Mouse (Mus musculus) large intestine, adult 2 months (tissue): Measurements from ENCODE around the gene Slc26a6. TPM values are rescaled to one million over a fixed set of nuclear protein-coding genes. Genes with fewer than 3 reads are reported as not detected.
A peak's percentile ranks its signal among the peaks of the same experiment; 100 is the strongest.

Source experiments
- DNase-seq: peaks from one replicate; pipeline ENCODE4 v3.0.0-alpha.2; 2012; ENCODE audit warnings: low read depth, low spot score
- WGBS: fragments of 180-500 bp; shearing (Covaris S2); methylation state at CpG from one replicate; pipeline ENCODE4 v1.1.7; 2018; 5-methylcytosine and 5-hydroxymethylcytosine counted together
- polyA plus RNA-seq: library from polyadenylated mRNA; depleted of rRNA; stranded (reverse); fragments of >200 nt; gene quantifications from 2 replicates; pipeline ENCODE4 v1.2.3, GENCODE M21; 2012

Slc26a6 gene
- polyA plus RNA-seq, 1 experiment = 598 TPM

- DNase-seq = peak; percentile 68
- 2% methylated on average over 46 of the region's 46 CpGs for WGBS
Observed at GRCm38 (mm10) chr9:108832390-108833108, 20.5 kb upstream of the Slc26a6 start.

DNA sequence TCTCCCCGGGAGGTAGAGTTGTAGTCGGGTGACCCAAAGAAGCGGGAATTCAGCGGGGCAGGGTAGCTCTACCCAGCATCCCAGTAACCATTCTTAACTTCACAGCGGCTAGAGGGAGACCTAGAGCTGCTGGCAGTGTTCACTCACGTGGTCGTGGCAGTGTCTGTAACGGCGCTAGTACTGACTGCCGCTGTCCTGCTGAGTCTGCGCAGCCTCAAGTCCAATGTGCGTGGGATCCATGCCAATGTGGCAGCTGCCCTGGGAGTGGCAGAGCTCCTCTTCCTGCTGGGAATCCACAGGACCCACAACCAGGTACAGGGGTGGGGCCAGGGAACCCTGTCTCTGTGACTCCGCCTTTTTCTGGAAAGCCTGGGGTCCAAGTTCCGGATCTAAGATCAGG lies 10.1 kb upstream of the Slc26a6 start:
- peak; percentile 46 for DNase-seq

DNA sequence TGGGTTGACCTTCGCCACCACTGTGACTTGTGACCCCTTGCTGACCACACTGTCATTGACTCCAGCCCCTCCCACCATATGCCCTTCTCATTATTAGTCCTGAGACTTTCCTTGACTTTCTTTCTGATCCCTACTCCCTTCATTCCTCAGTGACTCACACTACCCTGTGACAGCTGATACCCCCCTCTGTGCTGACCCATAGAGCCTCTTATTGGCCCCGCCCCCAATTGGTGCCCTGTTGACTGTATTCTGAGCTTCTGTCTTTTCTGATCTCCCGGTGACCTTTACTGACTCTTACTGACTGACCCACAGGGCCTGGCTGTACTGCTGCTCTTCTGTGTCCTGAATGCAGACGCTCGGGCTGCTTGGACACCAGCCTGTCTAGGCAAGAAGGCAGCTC lies 7.7 kb upstream of the Slc26a6 start:
- no peak for DNase-seq
- WGBS = 91% methylated on average over 5 of the region's 5 CpGs

More for the DNA sequence above, 10.1 kb upstream of the Slc26a6 start:
- 8% methylated on average over 14 of the region's 14 CpGs for WGBS

DNA sequence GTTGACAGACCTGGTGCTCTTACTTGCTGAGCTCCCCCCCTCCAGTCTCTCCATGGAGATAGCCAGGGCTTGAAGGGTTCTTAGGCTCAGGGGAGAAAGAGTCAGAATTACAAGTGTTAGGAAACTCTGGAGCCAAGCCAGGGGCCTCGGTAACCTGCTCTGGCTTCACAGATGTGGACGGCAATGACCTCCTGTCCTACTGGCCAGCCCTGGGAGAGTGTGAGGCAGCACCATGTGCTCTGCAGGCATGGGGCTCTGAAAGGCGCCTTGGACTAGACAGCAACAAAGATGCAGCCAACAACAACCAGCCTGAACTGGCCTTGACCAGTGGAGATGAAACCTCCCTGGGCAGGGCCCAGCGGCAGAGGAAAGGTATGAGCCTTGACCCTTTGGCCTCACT lies 5.7 kb upstream of the Slc26a6 start:
- DNase-seq = no peak
- 65% methylated on average over 4 of the region's 4 CpGs for WGBS

GRCm38 (mm10) chr9:108848419-108848818 lies 4.7 kb upstream of the Slc26a6 start:
- no peak for DNase-seq
- WGBS = 59% methylated on average over 17 of the region's 17 CpGs

- peak; percentile 83 for DNase-seq
Observed at GRCm38 (mm10) chr9:108853635-108854240, 655 bp downstream of the Slc26a6 start.

DNA sequence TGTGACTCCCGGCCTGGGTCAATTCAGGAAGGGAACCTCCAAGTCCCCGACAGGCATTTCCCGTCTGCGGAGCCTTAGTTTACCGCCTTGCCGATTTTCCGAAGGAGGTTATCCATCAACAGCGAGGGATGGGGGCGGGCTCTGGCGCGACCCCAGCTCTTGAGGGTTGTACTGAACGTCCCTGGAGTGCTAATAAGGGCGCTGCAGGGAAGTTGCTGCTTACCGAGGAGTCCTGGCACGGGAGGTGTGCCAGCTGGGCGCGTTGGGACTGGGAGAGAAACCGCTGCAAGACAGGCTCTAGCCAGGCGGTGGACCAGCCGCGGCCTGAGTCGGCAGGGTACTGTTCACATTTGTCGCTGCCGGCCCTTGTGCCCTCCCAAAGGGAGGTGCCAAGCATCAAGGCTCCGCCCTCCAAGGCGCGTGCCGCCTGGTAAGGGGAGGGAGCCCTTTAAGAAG lies 1.2 kb downstream of the Slc26a6 start:
- under 1% methylated on average over 28 of the region's 28 CpGs for WGBS
- DNase-seq = peak; percentile 61

More at GRCm38 (mm10) chr9:108853635-108854240, 655 bp downstream of the Slc26a6 start:
- 2% methylated on average over 25 of the region's 25 CpGs for WGBS

DNA sequence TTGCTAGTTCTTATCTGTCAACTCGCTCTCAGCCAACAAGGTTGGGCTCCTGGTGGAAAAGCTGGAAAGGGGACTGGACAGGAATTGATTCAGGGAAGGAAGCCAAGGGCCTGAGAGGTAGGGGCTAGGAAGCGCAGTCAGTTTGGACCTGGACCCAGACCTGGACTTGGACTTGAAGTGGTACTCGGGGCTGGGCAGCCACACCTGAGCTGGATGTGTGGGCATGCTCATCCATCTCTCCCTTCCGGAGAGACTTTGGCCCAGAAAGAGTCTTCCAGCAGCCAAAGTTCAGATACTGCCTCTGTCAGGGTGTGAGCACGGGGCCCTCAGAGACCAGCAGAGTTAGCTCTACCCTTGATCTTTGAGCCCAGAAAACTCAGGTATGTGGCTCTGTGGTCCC lies 2.3 kb downstream of the Slc26a6 start:
- no peak for DNase-seq
- 57% methylated on average over 5 of the region's 5 CpGs for WGBS

- no peak for DNase-seq
- WGBS = 75% methylated on average over 8 of the region's 8 CpGs
Observed at GRCm38 (mm10) chr9:108858792-108859527, 5.9 kb downstream of the Slc26a6 start.

- no peak for DNase-seq
- 62% methylated on average over 6 of the region's 6 CpGs for WGBS
Observed at GRCm38 (mm10) chr9:108912308-108912707, 59.2 kb downstream of the Slc26a6 start.

DNA sequence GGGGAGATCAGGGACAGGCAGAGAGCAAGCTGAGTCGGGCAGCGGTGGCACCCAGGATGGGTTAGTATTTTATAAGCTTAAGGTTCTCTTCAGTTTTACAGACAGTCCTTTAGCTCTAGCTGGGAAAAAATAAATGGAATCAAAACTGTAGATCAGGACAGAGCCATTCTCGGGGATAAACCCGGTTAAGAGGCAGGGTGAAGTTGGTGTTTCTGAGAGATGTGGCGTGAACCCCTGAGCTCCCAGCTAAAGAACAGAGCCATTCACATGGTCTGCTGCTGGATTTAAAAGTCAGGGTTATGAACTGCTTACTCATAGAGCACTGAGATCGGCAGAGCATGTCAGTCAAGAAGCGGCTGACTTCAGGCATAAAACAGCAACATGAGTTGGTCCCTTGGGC lies 60.1 kb downstream of the Slc26a6 start:
- no peak for DNase-seq
- 83% methylated on average over 7 of the region's 7 CpGs for WGBS

- WGBS = 50% methylated on average over 10 of the region's 10 CpGs
- no peak for DNase-seq
Observed at GRCm38 (mm10) chr9:108913621-108914020, 60.5 kb downstream of the Slc26a6 start.

- WGBS = 71% methylated on average over 6 of the region's 6 CpGs
- no peak for DNase-seq
Observed at GRCm38 (mm10) chr9:108914491-108914890, 61.4 kb downstream of the Slc26a6 start, which contains the start of gene Tmem89. Gene Tmem89 (plus strand): TSS chr9:108914619.

- WGBS = 25% methylated on average over 8 of the region's 8 CpGs
- DNase-seq = no peak
Observed at GRCm38 (mm10) chr9:108925897-108926296, 72.8 kb downstream of the Slc26a6 start.

GRCm38 (mm10) chr9:108928424-108928823 lies 75.3 kb downstream of the Slc26a6 start:
- DNase-seq = no peak
- 49% methylated on average over 3 of the region's 3 CpGs for WGBS

GRCm38 (mm10) chr9:108935991-108936390 lies 82.9 kb downstream of the Slc26a6 start:
- no peak for DNase-seq
- 10% methylated on average over 3 of the region's 3 CpGs for WGBS

DNA sequence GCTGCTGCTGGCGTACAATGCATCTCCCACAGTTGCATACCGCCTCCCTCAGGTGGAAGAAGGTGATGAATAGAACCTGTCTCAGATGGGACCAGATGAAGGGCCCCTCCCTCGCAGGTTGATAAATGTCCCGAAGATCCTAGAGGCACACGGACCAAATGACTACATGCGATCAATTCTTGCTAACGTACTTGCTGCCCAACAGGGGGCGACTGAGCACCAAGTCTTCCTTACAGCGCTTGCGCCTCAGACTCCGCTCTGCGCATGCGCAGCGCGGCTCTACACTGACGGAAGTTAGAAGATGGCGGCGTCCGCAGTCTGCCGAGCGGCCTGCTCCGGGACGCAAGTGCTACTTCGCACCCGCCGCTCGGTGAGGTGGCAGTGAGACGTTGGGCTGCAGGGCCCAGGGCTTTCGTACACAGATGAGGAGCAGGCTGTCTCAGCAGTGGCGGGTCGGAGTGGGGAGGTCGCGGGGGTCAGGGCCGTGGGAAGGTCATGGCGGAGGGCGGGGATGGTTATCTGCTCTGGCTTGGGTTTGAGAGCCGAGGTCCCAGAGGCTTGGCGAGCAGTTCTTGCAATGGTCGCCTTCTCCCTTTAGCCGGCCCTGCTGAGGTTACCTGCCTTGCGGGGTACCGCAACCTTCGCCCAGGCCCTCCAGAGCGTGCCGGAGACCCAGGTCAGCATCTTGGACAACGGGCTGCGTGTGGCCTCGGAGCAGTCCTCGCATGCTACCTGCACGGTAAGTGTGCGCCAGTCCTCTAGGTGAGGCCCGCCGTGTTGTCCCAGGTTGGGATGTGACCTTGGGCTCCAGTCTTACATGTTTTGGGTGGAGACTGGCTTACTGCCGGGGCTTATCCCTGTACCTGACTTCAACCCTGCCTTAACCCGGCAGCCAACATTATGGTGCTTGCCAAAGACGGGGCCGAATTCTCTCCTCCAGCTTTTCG lies 83.6 kb downstream of the Slc26a6 start, which contains the start of gene Uqcrc1:
Gene Uqcrc1 (plus strand): TSS at position 216 of the 947 bp plus-strand sequence.
- under 1% methylated on average over 57 of the region's 58 CpGs for WGBS
- peak; percentile 93 for DNase-seq

- DNase-seq = no peak
- 80% methylated on average over 9 of the region's 9 CpGs for WGBS
Observed at GRCm38 (mm10) chr9:108945111-108945510, 92.0 kb downstream of the Slc26a6 start.

GRCm38 (mm10) chr9:108945608-108946007 lies 92.5 kb downstream of the Slc26a6 start:
- WGBS = 80% methylated on average over 5 of the region's 5 CpGs
- DNase-seq = no peak
